Mouse (Mus musculus) erythroblast, embryonic 14.5 days (primary cell): Measurements from ENCODE around the gene Ddx39. TPM values are rescaled to one million over a fixed set of nuclear protein-coding genes. Genes with fewer than 3 reads are reported as not detected.

Source experiments
- H3K27me3 ChIP-seq: 2 replicates; pipeline ENCODE4 v1.6.1; 2012; ENCODE audit warnings: inconsistent platforms; ENCODE audit not compliant: control insufficient read depth
- H3K36me3 ChIP-seq: 2 replicates; pipeline ENCODE4 v1.6.1; 2012; ENCODE audit warnings: mild to moderate bottlenecking, inconsistent platforms; ENCODE audit not compliant: control insufficient read depth
- H3K4me1 ChIP-seq: 2 replicates; pipeline ENCODE4 v1.6.1; 2012; ENCODE audit warnings: inconsistent platforms; ENCODE audit not compliant: control insufficient read depth
- H3K4me3 ChIP-seq: replicated peaks from 2 replicates; pipeline ENCODE3; 2012; ENCODE audit warnings: moderate library complexity, mild to moderate bottlenecking, inconsistent platforms
- H3K9me3 ChIP-seq: 2 replicates; pipeline ENCODE4 v1.6.1; 2012; ENCODE audit warnings: low read length, inconsistent platforms, mixed read lengths; ENCODE audit not compliant: control insufficient read depth
- GATA1 ChIP-seq: IDR thresholded peaks from 2 replicates; pipeline ENCODE4 v1.6.1; 2012; ENCODE audit warnings: low read length, inconsistent platforms, mixed read lengths
- TAL1 ChIP-seq: IDR thresholded peaks from 3 replicates; pipeline ENCODE4 v1.6.1; 2012; ENCODE audit warnings: low read length, inconsistent platforms, mixed read lengths
- polyA plus RNA-seq: library from polyadenylated mRNA; stranded (reverse); fragments of >175 nt; gene quantifications from 2 replicates; pipeline ENCODE4 v1.2.3, GENCODE M21; 2012

Gene Ddx39
- polyA plus RNA-seq, 1 experiment: 5.3 TPM

- TF ChIP-seq GATA1 (no peak), TAL1 (no peak)
- Histone ChIP-seq H3K4me3 (no peak overlapping the region), H3K36me3 (peaks cover 76% of the 10 kb centered on the region), H3K27me3 (no peaks in the 10 kb centered on the region), H3K9me3 (no peaks in the 10 kb centered on the region), H3K4me1 (peaks cover 25% of the 10 kb centered on the region)
Observed at GRCm38 (mm10) chr8:83725521-83726102, 10.6 kb downstream of the Ddx39 start.

GRCm38 (mm10) chr8:83729009-83729807, 14.2 kb downstream of the Ddx39 start:
- Histone ChIP-seq H3K36me3 (peaks cover 47% of the 10 kb centered on the region), H3K4me3 (no peak overlapping the region), H3K27me3 (no peaks in the 10 kb centered on the region), H3K9me3 (no peaks in the 10 kb centered on the region), H3K4me1 (peaks cover 12% of the 10 kb centered on the region)
- TF ChIP-seq GATA1: no peak

DNA sequence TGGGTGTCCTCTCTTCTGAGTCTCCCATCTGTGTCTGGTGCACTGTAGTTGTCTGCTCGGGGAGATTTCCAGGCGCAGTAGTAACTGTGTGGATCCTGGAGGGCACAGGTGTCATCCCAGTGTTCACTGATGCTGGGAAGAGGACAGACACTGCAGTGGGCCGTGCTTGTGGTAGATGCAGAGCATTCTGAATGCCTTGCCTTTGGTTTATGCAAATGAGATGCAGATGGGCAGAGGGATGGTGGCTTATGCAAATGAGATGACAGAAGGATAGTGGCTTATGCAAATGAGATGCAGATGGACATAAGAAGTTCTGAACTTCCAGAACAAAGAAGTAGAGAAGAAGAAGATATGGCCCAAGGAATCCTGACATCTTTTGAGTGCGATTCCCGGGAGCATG, 16.9 kb downstream of the Ddx39 start:
- no peaks in the 10 kb centered on the region for H3K27me3 ChIP-seq
- peaks cover 3% of the 10 kb centered on the region for H3K9me3 ChIP-seq
- peaks cover 26% of the 10 kb centered on the region for H3K36me3 ChIP-seq
- no peak overlapping the region for H3K4me3 ChIP-seq
- H3K4me1 ChIP-seq: no peaks in the 10 kb centered on the region; the same call in none of the 2 replicates
- TF ChIP-seq TAL1: no peak
- no peak for TF ChIP-seq GATA1

GRCm38 (mm10) chr8:83732919-83733318, 17.9 kb downstream of the Ddx39 start:
- Histone ChIP-seq H3K4me1 (no peaks in the 10 kb centered on the region; the same call in none of the 2 replicates), H3K4me3 (no peak overlapping the region), H3K27me3 (no peaks in the 10 kb centered on the region), H3K9me3 (peaks cover 8% of the 10 kb centered on the region), H3K36me3 (peaks cover 23% of the 10 kb centered on the region)
- TF ChIP-seq TAL1 (no peak), GATA1 (no peak)

DNA sequence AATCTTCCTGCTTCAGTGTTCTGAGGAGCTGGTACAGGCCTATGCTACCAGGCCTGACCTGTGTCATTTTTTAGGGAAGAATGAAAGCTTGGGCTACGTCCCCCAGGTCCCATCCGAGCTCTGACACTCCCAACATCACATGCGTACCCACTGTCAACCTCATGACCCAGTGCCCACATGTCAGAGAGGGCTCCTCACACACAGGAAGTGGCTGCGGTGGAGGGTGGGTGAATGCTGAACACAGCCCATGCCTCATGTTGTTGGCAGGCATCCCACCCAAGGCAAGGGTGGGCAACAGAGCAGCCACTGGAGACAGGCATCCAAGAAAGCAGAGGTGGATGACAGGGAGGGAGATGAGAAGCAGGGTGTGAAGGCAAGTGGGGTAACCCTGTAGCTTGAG, 21.7 kb downstream of the Ddx39 start:
- Histone ChIP-seq H3K4me3 (no peak overlapping the region), H3K9me3 (peaks cover 8% of the 10 kb centered on the region), H3K36me3 (peaks cover 7% of the 10 kb centered on the region), H3K4me1 (peaks cover 27% of the 10 kb centered on the region), H3K27me3 (no peaks in the 10 kb centered on the region; the same call in 1 of the 2 replicates)
- TF ChIP-seq TAL1 (no peak), GATA1 (no peak)

- no peak for TF ChIP-seq TAL1
- TF ChIP-seq GATA1: no peak
- Histone ChIP-seq H3K9me3 (peaks cover 8% of the 10 kb centered on the region), H3K4me3 (no peak overlapping the region), H3K27me3 (no peaks in the 10 kb centered on the region; the same call in 1 of the 2 replicates), H3K4me1 (peaks cover 33% of the 10 kb centered on the region), H3K36me3 (peaks cover 4% of the 10 kb centered on the region; the same call in 1 of the 2 replicates)
Observed at GRCm38 (mm10) chr8:83737346-83737745, 22.4 kb downstream of the Ddx39 start.

DNA sequence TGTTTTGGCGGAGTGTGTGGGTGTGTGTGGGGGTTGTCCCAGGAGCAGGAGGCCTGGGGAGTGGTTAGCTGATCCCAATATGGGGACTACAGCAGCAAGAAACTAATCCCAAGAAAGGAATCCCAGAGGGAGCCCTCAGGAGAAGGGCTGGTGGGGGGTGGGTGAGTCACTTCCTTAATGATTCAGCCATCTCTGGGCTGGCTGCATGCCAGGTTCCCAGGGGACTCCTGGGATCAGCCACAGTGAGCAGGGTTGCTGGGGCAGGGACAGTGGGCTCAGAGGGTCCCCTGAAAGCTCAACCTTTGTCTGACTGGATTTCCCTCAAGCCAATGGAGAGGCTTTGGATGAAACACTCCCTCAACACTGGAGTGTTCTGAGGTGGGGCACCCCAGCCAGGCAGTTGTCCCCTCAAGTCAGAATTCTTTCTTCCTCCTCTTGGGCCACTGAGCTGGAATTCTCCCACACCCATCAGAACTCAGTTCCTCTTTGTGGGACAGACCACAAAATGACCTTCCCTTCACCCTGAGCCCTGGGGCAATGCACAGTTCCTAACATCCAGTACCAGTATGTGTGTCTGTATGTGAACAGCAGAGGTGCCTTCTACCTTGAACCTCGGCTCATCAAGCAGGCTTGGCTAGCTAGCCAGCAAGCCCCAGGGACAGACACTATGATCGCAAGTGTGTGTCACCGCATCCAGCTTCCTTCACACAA, 23.0 kb downstream of the Ddx39 start:
- Histone ChIP-seq H3K36me3 (peaks cover 4% of the 10 kb centered on the region; the same call in 1 of the 2 replicates), H3K4me3 (no peak overlapping the region), H3K27me3 (no peaks in the 10 kb centered on the region; the same call in 1 of the 2 replicates), H3K4me1 (peaks cover 39% of the 10 kb centered on the region), H3K9me3 (peaks cover 8% of the 10 kb centered on the region)
- TF ChIP-seq TAL1 (no peak), GATA1 (no peak)

DNA sequence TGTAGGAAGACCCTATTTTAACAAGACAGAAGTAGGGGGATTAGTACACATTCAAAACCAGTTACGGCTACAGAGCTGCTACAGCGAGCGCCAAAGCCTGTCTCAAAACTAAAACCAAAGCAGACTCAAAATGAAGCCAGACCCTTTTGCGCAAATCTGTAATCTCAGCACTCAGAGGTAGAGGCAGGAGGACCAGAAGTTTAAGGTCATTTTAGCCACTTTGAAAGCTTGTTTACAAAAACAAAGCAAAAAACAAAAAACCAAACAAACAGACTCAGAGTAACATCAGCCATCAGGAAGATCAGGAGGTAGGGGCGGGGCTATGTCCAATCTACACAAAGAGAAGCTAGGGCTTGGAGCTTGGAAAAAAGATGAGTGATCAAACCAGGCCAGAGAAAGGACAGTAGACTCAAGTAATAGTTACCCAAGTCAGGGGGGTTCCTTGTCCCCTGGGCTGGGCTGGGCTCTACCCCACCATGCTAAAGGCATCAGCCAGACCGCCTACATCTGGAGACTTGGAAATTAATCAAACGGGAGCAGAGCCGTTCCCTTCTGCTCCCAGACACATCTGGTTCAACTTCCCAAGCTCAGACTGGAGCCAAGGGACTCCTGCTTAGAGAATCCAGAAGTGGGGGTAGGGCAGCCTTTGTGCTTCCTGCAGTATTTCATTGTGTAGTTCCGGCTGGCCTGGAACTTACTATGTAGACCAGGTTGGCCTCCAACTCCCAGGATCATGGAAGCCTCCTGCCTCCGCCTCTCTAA, 24.2 kb downstream of the Ddx39 start:
- Histone ChIP-seq H3K36me3 (peaks cover 4% of the 10 kb centered on the region; the same call in 1 of the 2 replicates), H3K9me3 (peaks cover 8% of the 10 kb centered on the region), H3K4me1 (peaks cover 40% of the 10 kb centered on the region), H3K27me3 (no peaks in the 10 kb centered on the region; the same call in 1 of the 2 replicates), H3K4me3 (no peak overlapping the region)
- TF ChIP-seq TAL1: no peak
- TF ChIP-seq GATA1: no peak
